Mouse (Mus musculus) liver, embryonic 11.5 days (tissue): ENCODE results near the gene Gm7029. TPM values are rescaled to one million over a fixed set of nuclear protein-coding genes. Genes with fewer than 3 reads are reported as not detected.

Source experiments
- ATAC-seq: fragments of 200-750 bp; cut with Nextera tagmentation; replicated peaks from 2 replicates; pipeline ENCODE4 v1.8.0; 2017; ENCODE audit warnings: moderate number of reproducible peaks, mild to moderate bottlenecking, moderate TSS enrichment, moderate library complexity; ENCODE audit not compliant: low FRiP score
- DNase-seq: peaks from one replicate; pipeline ENCODE4 v3.0.0-alpha.2; 2017; ENCODE audit warnings: low spot score
- H3K27ac ChIP-seq: fragments of 300-500 bp; sonication (generic); 2 replicates; pipeline ENCODE4 v1.5.1; 2014; ENCODE audit warnings: mild to moderate bottlenecking, low read depth, low read length, control low read depth
- H3K27me3 ChIP-seq: fragments of 300-500 bp; sonication (generic); replicated peaks from 2 replicates; pipeline ENCODE4 v1.6.1; 2014; ENCODE audit warnings: low read length, mixed read lengths; ENCODE audit not compliant: control insufficient read depth, insufficient read depth
- H3K36me3 ChIP-seq: fragments of 300-500 bp; sonication (generic); 2 replicates; pipeline ENCODE4 v1.6.1; 2014; ENCODE audit warnings: mild to moderate bottlenecking, low read length, moderate library complexity, mixed read lengths; ENCODE audit not compliant: control insufficient read depth, insufficient read depth
- H3K4me1 ChIP-seq: fragments of 300-500 bp; sonication (generic); replicated peaks from 2 replicates; pipeline ENCODE4 v1.6.1; 2014; ENCODE audit warnings: low read length, mixed read lengths; ENCODE audit not compliant: control insufficient read depth, insufficient read depth
- H3K4me2 ChIP-seq: fragments of 300-500 bp; sonication (generic); 2 replicates; pipeline ENCODE4 v1.6.1; 2014; ENCODE audit warnings: mild to moderate bottlenecking, control low read depth, moderate library complexity
- H3K4me3 ChIP-seq: fragments of 300-500 bp; sonication (generic); 2 replicates; pipeline ENCODE4 v1.5.1; 2014; ENCODE audit warnings: low read depth, low read length, control low read depth
- H3K9ac ChIP-seq: fragments of 300-500 bp; sonication (generic); 2 replicates; pipeline ENCODE4 v1.6.1; 2014; ENCODE audit warnings: low read depth, low read length, control low read depth
- H3K9me3 ChIP-seq: fragments of 300-500 bp; sonication (generic); 2 replicates; pipeline ENCODE4 v1.6.1; 2016; ENCODE audit warnings: low read length, inconsistent platforms, mixed read lengths; ENCODE audit not compliant: control insufficient read depth
- WGBS: fragments of 180-500 bp; shearing (Covaris S2); extraction: QIAGEN DNeasy Blood & Tissue Kit; methylation state at CpG from one replicate; pipeline ENCODE4 v1.1.7; 2014; 5-methylcytosine and 5-hydroxymethylcytosine counted together
- polyA plus RNA-seq: library from polyadenylated mRNA; unstranded; fragments of >200 nt; fragmentation: Nextera tagmentation; extraction: Ambion mirVana; gene quantifications from 2 replicates; pipeline ENCODE4 v1.2.1, GENCODE M21; 2014

Gm7029 gene
- polyA plus RNA-seq, 1 experiment from 2014 or later, result not detected

DNA sequence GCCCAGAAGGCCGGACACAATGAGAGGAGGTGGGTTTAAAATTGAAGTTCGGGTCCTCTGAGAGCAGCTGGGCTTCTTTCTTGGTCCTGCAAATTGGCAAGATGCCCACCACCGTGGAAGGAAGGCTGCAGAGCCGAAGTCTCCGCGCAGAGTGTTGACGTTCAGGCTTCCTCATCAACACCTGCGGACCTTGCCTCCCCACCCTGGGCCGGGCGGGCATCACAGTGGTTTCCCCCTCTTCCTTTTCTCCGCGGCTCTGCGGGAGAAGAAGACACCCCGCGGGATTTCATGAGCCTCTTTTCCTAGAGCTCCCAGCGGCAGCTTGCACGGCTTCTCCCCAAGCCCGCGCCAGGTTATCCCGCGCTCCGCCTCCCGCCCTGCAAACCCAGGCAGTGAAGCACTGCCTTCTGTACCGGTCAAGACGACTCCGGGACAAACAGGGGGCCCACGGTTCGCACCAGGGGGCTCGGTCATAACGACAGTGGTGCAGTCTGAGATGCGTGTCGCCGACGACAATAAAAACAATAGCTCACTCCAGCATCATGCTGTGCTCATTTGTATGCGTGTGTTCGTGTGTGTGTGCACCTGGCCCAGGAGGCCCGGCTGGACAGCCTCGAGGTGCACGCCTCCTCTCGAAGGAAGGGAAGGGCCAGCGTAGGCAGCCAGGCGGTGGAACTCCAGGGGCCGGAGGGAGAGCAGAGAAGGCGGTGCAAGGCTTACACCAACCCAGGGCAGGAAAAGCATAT is 34.9 kb downstream of the Gm7029 start:
- Histone ChIP-seq H3K4me2 (peak overlapping the region; percentile 98), H3K9me3 (no peaks in the 10 kb centered on the region), H3K36me3 (peaks cover 26% of the 10 kb centered on the region), H3K9ac (peak overlapping the region; percentile 72), H3K4me1 (peaks cover 16% of the 10 kb centered on the region), H3K27ac (peak overlapping the region; percentile 94), H3K4me3 (peak overlapping the region; percentile 94), H3K27me3 (no peaks in the 10 kb centered on the region)
- DNase-seq (peak; percentile 71), ATAC-seq (peak; percentile 47)
- WGBS, result under 1% methylated on average over 42 of the region's 44 CpGs

DNA sequence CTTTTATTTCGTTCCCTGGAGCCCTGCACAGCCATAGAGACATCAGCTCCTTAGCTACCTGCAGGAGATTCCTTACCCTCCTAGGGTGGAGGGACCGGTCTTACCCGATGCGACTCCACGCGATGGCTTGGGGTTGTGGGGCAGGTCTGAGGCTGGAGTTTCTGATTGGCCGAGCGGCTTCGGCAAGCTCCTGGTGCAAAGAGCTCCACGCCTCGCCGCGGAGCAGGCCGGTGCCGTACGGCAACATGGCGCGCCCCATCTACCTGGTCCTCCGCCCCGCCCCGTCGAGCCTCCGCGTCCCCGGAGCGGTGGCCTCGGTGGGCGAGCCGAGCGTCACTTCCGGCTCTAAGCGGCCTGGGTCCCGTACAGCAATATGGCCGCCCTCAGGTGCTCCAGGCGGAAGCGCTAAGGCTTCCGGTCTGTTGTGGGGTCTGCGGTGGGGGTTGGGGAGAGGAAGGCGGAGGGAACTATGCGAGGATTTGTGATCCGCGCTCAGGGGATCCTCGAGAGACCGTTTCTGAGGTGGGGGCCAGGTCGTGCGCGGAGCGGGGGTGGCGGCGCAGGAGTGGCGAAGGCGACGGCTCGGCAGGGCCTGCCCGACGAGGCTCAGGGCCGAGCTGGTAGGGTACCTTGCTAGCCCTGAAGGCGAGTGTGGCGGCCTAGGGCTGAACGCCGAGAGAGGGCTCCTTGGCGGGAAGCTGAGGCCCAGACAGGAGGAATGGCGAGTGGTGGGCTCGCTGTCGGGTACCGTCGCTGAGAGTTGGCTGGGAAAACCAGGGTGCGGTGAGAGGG is 35.6 kb downstream of the Gm7029 start, which contains the start of gene Daxx:
Daxx (plus strand) TSS at position 338 of the 792 bp plus-strand sequence.
- DNase-seq (peak; percentile 96), ATAC-seq (peak; percentile 96)
- H3K36me3 ChIP-seq, result peaks cover 34% of the 10 kb centered on the region
- H3K4me1 ChIP-seq, result peaks cover 16% of the 10 kb centered on the region
- peak within 1 kb of the TSS; percentile 94 for H3K4me3 ChIP-seq
- H3K27ac ChIP-seq, result peak within 1 kb of the TSS; percentile 94
- H3K9me3 ChIP-seq, result no peaks in the 10 kb centered on the region
- peak within 1 kb of the TSS; percentile 96 for H3K9ac ChIP-seq
- under 1% methylated on average over 68 of the region's 68 CpGs for WGBS
- H3K27me3 ChIP-seq, result no peaks in the 10 kb centered on the region
- peak within 1 kb of the TSS; percentile 98 for H3K4me2 ChIP-seq

DNA sequence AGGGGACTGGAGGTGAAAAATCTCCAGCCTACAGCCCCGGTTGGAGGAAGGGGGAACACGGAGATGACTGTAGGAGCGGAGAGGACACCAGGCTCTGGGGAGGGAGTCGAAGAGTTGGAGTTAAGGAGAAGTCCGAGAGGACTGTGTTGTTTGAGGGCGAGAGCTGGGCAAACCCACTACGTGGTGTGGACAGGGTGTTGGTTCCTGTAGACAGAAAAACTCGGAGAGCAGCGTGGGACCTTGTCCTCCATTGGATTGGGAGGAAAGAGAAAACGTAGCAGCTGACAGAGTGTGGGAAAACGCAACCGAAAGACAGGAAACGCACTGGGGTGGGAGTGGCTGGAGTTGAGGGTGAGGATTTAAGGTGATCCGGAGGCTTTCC is 36.2 kb downstream of the Gm7029 start:
- peak overlapping the region; percentile 94 for H3K27ac ChIP-seq
- no peaks in the 10 kb centered on the region for H3K9me3 ChIP-seq
- DNase-seq (no peak), ATAC-seq (no peak; the same call in 1 of the 2 replicates)
- H3K27me3 ChIP-seq, result no peaks in the 10 kb centered on the region
- H3K4me1 ChIP-seq, result peaks cover 17% of the 10 kb centered on the region
- H3K9ac ChIP-seq, result peak overlapping the region; percentile 96
- WGBS, result under 1% methylated on average over 14 of the region's 14 CpGs
- peaks cover 38% of the 10 kb centered on the region for H3K36me3 ChIP-seq
- peak overlapping the region; percentile 94 for H3K4me3 ChIP-seq
- H3K4me2 ChIP-seq, result peak overlapping the region; percentile 98

DNA sequence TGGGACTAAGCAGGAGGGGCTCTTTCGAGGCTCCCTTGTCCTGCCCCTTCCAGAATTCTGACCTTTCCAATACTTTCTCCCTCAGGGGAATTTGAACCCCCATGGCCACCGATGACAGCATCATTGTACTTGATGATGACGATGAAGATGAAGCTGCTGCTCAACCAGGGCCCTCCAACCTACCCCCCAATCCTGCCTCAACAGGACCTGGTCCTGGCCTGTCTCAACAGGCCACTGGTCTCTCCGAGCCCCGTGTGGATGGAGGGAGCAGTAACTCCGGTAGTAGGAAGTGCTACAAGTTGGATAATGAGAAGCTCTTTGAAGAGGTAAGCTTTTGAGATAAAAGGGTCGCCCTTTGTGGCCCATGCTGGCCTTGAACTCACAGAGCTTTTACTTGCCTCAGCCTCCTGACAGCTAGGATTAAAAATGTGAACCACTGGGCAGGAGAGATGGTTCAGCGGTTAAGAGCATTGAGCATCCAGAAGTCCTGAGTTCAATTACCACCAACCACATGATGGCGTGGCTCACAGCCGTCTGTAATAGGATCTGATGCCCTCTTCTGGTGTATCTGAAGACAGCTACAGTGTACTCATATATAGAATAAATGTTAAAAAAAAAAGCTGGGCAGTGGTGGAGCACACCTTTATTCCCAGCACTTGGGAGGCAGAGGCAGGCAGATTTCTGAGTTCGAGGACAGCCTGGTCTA is 36.9 kb downstream of the Gm7029 start:
- DNase-seq, result no peak

DNA sequence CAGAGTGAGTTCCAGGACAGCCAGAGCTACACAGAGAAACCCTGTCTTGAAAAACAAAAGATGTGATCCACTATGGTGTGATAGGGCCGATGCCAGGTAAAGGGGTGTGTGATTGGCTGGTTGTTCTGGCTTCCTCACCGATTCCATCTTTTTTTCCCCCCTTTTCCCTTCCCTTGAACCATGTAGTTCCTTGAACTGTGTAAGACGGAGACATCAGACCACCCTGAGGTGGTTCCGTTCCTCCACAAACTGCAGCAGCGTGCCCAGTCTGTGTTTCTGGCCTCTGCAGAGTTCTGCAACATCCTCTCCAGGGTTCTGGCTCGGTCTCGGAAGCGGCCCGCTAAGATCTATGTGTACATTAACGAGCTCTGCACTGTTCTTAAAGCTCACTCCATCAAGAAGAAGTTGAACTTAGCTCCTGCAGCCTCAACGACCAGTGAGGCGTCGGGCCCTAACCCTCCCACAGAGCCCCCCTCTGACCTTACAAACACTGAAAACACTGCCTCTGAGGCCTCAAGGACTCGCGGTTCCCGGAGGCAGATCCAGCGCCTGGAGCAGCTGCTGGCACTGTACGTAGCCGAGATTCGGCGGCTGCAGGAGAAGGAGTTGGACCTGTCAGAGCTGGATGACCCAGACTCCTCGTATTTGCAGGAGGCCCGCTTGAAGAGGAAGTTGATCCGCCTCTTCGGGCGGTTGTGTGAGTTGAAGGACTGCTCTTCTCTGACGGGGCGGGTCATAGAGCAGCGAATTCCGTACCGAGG is 37.6 kb downstream of the Gm7029 start:
- no peak for DNase-seq
- peaks cover 23% of the 10 kb centered on the region for H3K4me1 ChIP-seq
- peaks cover 38% of the 10 kb centered on the region for H3K36me3 ChIP-seq
- no peak overlapping the region for H3K4me2 ChIP-seq
- ATAC-seq, result no peak
- H3K27ac ChIP-seq, result no peak overlapping the region
- H3K9me3 ChIP-seq, result no peaks in the 10 kb centered on the region
- WGBS, result 91% methylated on average over 31 of the region's 31 CpGs
- H3K4me3 ChIP-seq, result no peak overlapping the region
- H3K27me3 ChIP-seq, result no peaks in the 10 kb centered on the region
- no peak overlapping the region for H3K9ac ChIP-seq

More for the DNA sequence above, 36.9 kb downstream of the Gm7029 start:
- H3K4me2 ChIP-seq, result peak overlapping the region; percentile 98
- 46% methylated on average over 11 of the region's 11 CpGs for WGBS
- peak overlapping the region; percentile 96 for H3K9ac ChIP-seq
- peak overlapping the region; percentile 94; the same call in 1 of the 2 replicates for H3K27ac ChIP-seq
- peaks cover 23% of the 10 kb centered on the region for H3K4me1 ChIP-seq
- no peaks in the 10 kb centered on the region for H3K27me3 ChIP-seq
- H3K4me3 ChIP-seq, result peak overlapping the region; percentile 94
- H3K9me3 ChIP-seq, result no peaks in the 10 kb centered on the region
- H3K36me3 ChIP-seq, result peaks cover 38% of the 10 kb centered on the region
- no peak for ATAC-seq

DNA sequence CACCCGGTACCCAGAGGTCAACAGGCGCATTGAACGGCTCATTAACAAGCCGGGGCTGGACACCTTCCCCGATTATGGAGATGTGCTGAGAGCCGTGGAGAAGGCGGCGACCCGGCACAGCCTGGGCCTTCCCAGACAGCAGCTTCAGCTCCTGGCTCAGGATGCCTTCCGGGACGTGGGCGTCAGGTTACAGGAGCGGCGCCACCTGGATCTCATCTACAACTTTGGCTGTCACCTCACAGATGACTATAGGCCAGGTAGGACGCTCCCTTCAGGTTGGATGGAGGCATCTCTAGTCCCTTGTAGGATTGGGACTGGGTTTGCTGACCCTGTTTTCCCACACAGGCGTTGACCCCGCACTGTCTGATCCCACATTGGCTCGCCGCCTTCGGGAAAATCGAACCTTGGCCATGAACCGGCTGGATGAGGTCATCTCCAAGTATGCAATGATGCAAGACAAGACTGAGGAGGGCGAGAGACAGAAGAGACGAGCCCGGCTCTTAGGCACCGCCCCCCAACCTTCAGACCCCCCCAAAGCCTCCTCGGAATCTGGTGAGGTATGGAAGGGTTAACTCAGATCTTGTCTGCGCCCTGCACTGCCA is 38.3 kb downstream of the Gm7029 start:
- H3K27me3 ChIP-seq, result no peaks in the 10 kb centered on the region
- no peak overlapping the region for H3K4me2 ChIP-seq
- ATAC-seq (no peak), DNase-seq (no peak)
- no peaks in the 10 kb centered on the region for H3K9me3 ChIP-seq
- no peak overlapping the region for H3K4me3 ChIP-seq
- no peak overlapping the region for H3K9ac ChIP-seq
- H3K27ac ChIP-seq, result no peak overlapping the region
- peaks cover 38% of the 10 kb centered on the region for H3K36me3 ChIP-seq
- peaks cover 23% of the 10 kb centered on the region for H3K4me1 ChIP-seq
- WGBS, result 92% methylated on average over 28 of the region's 28 CpGs

DNA sequence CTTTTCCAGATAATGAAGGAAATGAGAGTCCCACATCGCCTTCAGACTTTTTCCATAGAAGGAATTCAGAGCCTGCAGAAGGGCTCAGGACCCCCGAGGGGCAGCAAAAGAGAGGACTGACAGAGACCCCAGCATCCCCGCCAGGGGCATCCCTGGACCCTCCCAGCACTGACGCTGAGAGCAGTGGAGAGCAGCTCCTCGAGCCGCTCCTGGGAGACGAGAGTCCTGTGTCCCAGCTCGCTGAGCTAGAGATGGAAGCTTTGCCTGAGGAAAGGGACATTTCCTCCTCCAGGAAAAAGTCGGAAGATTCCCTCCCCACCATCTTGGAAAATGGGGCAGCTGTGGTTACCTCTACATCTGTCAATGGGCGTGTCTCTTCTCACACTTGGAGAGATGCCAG is 39.6 kb downstream of the Gm7029 start:
- Histone ChIP-seq H3K36me3 (peaks cover 51% of the 10 kb centered on the region), H3K27me3 (no peaks in the 10 kb centered on the region), H3K4me1 (peaks cover 24% of the 10 kb centered on the region), H3K27ac (0 out of 2 replicates have a peak overlapping the region, but pooled peaks have one; percentile 13), H3K9me3 (0 out of 2 replicates have a peak, but pooled peaks cover 2% of the 10 kb centered on the region), H3K4me3 (no peak overlapping the region), H3K9ac (no peak overlapping the region), H3K4me2 (no peak overlapping the region; the same call in 1 of the 2 replicates)
- 87% methylated on average over 10 of the region's 10 CpGs for WGBS
- DNase-seq (no peak), ATAC-seq (no peak)
